Mouse (Mus musculus): Measurements from ENCODE around the gene Pax5.

- no peak for TF ChIP-seq MYOG (IDR thresholded peaks at IDR 0.05; ENCODE audit: control insufficient read depth, extremely low read depth, insufficient read length)
- TF ChIP-seq MAX (IDR thresholded peaks at IDR 0.05), result no peak
Measured at GRCm38 (mm10) chr4:44669485-44670181, 40.7 kb downstream of the Pax5 start.
